Mouse (Mus musculus) CH12.LX (cell line): ENCODE data around the gene Ikzf2. TPM values are rescaled to one million over a fixed set of nuclear protein-coding genes. Genes with fewer than 3 reads are reported as not detected.

ENCODE experiments used
- DNase-seq: peaks from one replicate; pipeline ENCODE4 v3.0.0-alpha.2; 2013; ENCODE audit errors: extremely low read depth
- H3K27ac ChIP-seq: 2 replicates; pipeline ENCODE4 v1.5.1; 2012; ENCODE audit warnings: low read depth, mild to moderate bottlenecking, control low read depth, moderate library complexity; ENCODE audit not compliant: insufficient read depth
- H3K27me3 ChIP-seq: replicated peaks from 2 replicates; pipeline ENCODE3; 2012; ENCODE audit warnings: inconsistent platforms
- H3K36me3 ChIP-seq, 2 experiments: replicated peaks in 1 of 2; 2 replicates each; pipeline versions ENCODE3 to v1.6.1; 2012; ENCODE audit warnings: inconsistent platforms in 1 of 2, low read length in 1 of 2, mild to moderate bottlenecking in 1 of 2, mixed read lengths in 1 of 2, moderate library complexity in 1 of 2; ENCODE audit not compliant: control insufficient read depth in 1 of 2, insufficient read depth in 1 of 2
- H3K4me1 ChIP-seq, 2 experiments: 2 replicates each; pipeline ENCODE4 v1.6.1; 2012; ENCODE audit warnings: inconsistent platforms in 1 of 2, moderate library complexity in 1 of 2; ENCODE audit not compliant: insufficient read depth in 2 of 2, control insufficient read depth in 1 of 2
- H3K4me2 ChIP-seq: 2 replicates; pipeline ENCODE4 v1.6.1; 2012; ENCODE audit warnings: low read depth, mild to moderate bottlenecking, control low read depth; ENCODE audit not compliant: poor library complexity, insufficient read depth, severe bottlenecking
- H3K4me3 ChIP-seq, 3 experiments: fragments of 150-350 bp in 1 of 3; sonication (generic) in 1 of 3; replicated peaks in 1 of 3; 2 replicates each; pipeline versions ENCODE3 to v1.5.1; 2011 to 2012; ENCODE audit warnings: low read depth in 2 of 3, low read length in 2 of 3, mild to moderate bottlenecking in 2 of 3, moderate library complexity in 2 of 3, control low read depth in 1 of 3, improper control_type of control experiment in 1 of 3, inconsistent platforms in 1 of 3, mixed read lengths in 1 of 3; ENCODE audit not compliant: poor library complexity in 1 of 3
- H3K79me2 ChIP-seq: replicated peaks from 2 replicates; pipeline ENCODE4 v1.6.1; 2012; ENCODE audit warnings: mild to moderate bottlenecking, moderate library complexity; ENCODE audit not compliant: control insufficient read depth, poor library complexity, insufficient read depth, severe bottlenecking; ENCODE audit errors: extremely low read depth
- H3K9ac ChIP-seq: 2 replicates; pipeline ENCODE4 v1.6.1; 2012; ENCODE audit warnings: low read depth, mild to moderate bottlenecking, control low read depth, moderate library complexity; ENCODE audit not compliant: insufficient read depth
- H3K9me3 ChIP-seq: replicated peaks from 2 replicates; pipeline ENCODE3; 2012; ENCODE audit warnings: low read length, inconsistent platforms, mixed read lengths
- BHLHE40 ChIP-seq: IDR thresholded peaks from 2 replicates; pipeline ENCODE4 v1.6.1; 2011; ENCODE audit warnings: mild to moderate bottlenecking, low read depth, low read length, improper control_type of control experiment
- CTCF ChIP-seq, 2 experiments: IDR thresholded peaks in 1 of 2; conservative IDR thresholded peaks in 1 of 2; 2 replicates each; pipeline ENCODE4 v1.5.1; 2011 to 2012; ENCODE audit warnings: low read depth in 2 of 2, low read length in 2 of 2, improper control_type of control experiment in 1 of 2, inconsistent platforms in 1 of 2, mild to moderate bottlenecking in 1 of 2, moderate library complexity in 1 of 2
- E2F4 ChIP-seq: IDR thresholded peaks from 2 replicates; pipeline ENCODE4 v1.6.1; 2011; ENCODE audit warnings: low read depth, low read length, improper control_type of control experiment; ENCODE audit not compliant: insufficient replicate concordance
- ELF1 ChIP-seq: IDR thresholded peaks from 2 replicates; pipeline ENCODE4 v1.6.1; 2014; ENCODE audit warnings: low read depth, mild to moderate bottlenecking, inconsistent platforms, low read length, improper control_type of control experiment
- ETS1 ChIP-seq: conservative IDR thresholded peaks from 2 replicates; pipeline ENCODE4 v1.6.1; 2012; ENCODE audit warnings: low read depth, mild to moderate bottlenecking, inconsistent platforms, low read length, improper control_type of control experiment, moderate library complexity
- GABPA ChIP-seq: IDR thresholded peaks from 2 replicates; pipeline ENCODE4 v1.6.1; 2012; ENCODE audit warnings: low read depth, low read length, improper control_type of control experiment, inconsistent platforms; ENCODE audit not compliant: insufficient replicate concordance
- JUN ChIP-seq: IDR thresholded peaks from 2 replicates; pipeline ENCODE4 v1.6.1; 2011; ENCODE audit warnings: low read depth, mild to moderate bottlenecking, low read length, improper control_type of control experiment, moderate library complexity; ENCODE audit not compliant: insufficient read depth
- MAFK ChIP-seq: IDR thresholded peaks from 2 replicates; pipeline ENCODE4 v1.6.1; 2011; ENCODE audit warnings: low read length, improper control_type of control experiment; ENCODE audit not compliant: insufficient replicate concordance
- MXI1 ChIP-seq: IDR thresholded peaks from 2 replicates; pipeline ENCODE4 v1.6.1; 2011; ENCODE audit warnings: mild to moderate bottlenecking, low read depth, low read length, improper control_type of control experiment
- MYC ChIP-seq: IDR thresholded peaks from 2 replicates; pipeline ENCODE4 v1.6.1; 2011; ENCODE audit warnings: low read depth, mild to moderate bottlenecking, improper control_type of control experiment, low read length
- RCOR1 ChIP-seq: conservative IDR thresholded peaks from 2 replicates; pipeline ENCODE4 v1.6.1; 2012; ENCODE audit warnings: low read depth, mild to moderate bottlenecking, inconsistent platforms, low read length, improper control_type of control experiment
- TBP ChIP-seq: conservative IDR thresholded peaks from 2 replicates; pipeline ENCODE4 v1.6.1; 2011; ENCODE audit warnings: low read depth, low read length, improper control_type of control experiment
- UBTF ChIP-seq: IDR thresholded peaks from 2 replicates; pipeline ENCODE4 v1.6.1; 2012; ENCODE audit warnings: low read depth, mild to moderate bottlenecking, inconsistent platforms, low read length, improper control_type of control experiment, moderate library complexity
- USF1 ChIP-seq: IDR thresholded peaks from 2 replicates; pipeline ENCODE4 v1.6.1; 2014; ENCODE audit warnings: low read depth, mild to moderate bottlenecking, inconsistent platforms, low read length, improper control_type of control experiment
- ZKSCAN1 ChIP-seq: IDR thresholded peaks from 2 replicates; pipeline ENCODE4 v1.6.1; 2012; ENCODE audit warnings: low read depth, inconsistent platforms, low read length, improper control_type of control experiment, borderline replicate concordance
- dilution Hi-C: fragments of 300-500 bp; cut with MboI; formaldehyde crosslinking; loops from 2 replicates; pipeline ENCODE4 v1.14.3; 2020; ENCODE audit warnings: low sequenced_read_pairs; ENCODE audit not compliant: extremely low pct_unique_long_range_greater_than_20kb, extremely low pct_ligation_motif_present
- in situ Hi-C: fragments of 300-500 bp; cut with MboI; formaldehyde crosslinking; loops from 3 replicates; pipeline ENCODE4 v1.14.3; 2019; ENCODE audit warnings: low sequenced_read_pairs, low pct_ligation_motif_present, low pct_unique_long_range_greater_than_20kb, mixed read lengths
- polyA plus RNA-seq: library from polyadenylated mRNA; unstranded; fragments of >175 nt; gene quantifications from 2 replicates; pipeline ENCODE4 v1.2.1, GENCODE M21; 2012; ENCODE audit warnings: low read depth; ENCODE audit not compliant: insufficient read length
- total RNA-seq, 2 experiments: library from RNA; depleted of rRNA; stranded (reverse); fragments of 300-350 nt in 1 of 2; fragments of >200 nt in 1 of 2; gene quantifications; 2 replicates each; pipeline ENCODE4 v1.2.3; 2012 to 2014

Gene Ikzf2
- total and polyA plus RNA-seq, 3 experiments = not detected

DNA sequence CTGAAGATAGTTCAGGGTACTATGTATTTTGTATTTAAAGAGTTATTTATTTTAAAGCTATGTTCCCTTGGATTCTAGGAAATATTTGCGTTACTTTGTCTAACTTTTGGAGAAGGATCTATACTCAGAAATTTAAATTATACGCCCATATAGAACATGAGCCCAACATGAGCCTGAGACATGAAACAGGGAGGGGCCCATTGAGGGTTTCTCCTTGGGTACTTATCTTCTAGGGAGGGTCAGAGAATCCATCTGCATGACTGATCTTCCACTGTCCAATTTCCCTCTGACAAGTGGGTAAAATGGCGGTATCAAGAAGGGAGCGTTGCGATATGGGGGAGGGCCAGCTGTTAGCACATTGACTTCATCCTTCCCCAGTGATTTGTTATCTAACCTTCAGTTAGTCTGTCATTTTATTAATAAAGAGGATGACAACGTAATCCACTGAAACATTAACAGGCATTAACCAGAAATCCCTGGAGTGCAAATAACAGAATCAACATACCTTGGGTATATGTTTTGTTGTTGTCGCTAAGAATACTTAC is 180.4 kb downstream of the Ikzf2 start:
- dilution Hi-C loops (no loop called here), in situ Hi-C loops (no loop called here)
- DNase-seq = no peak
- no peaks in the 10 kb centered on the region for H3K27me3 ChIP-seq
- H3K79me2 ChIP-seq = no peaks in the 10 kb centered on the region
- no peaks in the 10 kb centered on the region for H3K4me1 ChIP-seq
- H3K4me3 ChIP-seq = no peak overlapping the region
- H3K9ac ChIP-seq = no peak overlapping the region
- no peaks in the 10 kb centered on the region for H3K36me3 ChIP-seq
- TF ChIP-seq ZKSCAN1 (no peak), USF1 (no peak), MAFK (no peak), RCOR1 (no peak), TBP (no peak), BHLHE40 (no peak), E2F4 (no peak), MXI1 (no peak), ELF1 (no peak), MYC (no peak), GABPA (no peak), UBTF (no peak)
- no peak overlapping the region for H3K4me2 ChIP-seq
- H3K27ac ChIP-seq = no peak overlapping the region
- no peaks in the 10 kb centered on the region for H3K9me3 ChIP-seq

DNA sequence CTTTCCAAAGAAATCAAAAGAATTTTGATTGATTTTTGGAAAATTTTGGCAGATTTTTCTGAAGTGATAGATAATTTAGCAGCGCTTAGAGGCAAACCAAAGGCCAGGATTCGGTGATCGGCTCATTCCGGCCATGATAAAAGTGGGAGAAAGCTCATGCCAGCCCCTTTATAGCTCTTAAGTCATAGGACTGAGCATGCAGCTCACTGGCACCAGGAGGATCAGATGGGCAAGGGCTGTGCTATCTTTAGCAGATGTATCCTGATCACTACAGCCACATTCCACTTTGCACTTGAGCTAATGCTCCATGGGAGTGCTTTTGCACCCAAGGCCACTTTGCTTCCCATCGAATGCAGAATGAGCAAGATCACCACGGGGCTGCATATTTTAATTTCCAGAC is 181.0 kb downstream of the Ikzf2 start:
- H3K27ac ChIP-seq = no peak overlapping the region
- DNase-seq = no peak
- in situ Hi-C loops = no loop called here
- no peak overlapping the region for H3K4me2 ChIP-seq
- H3K9ac ChIP-seq = no peak overlapping the region
- no peaks in the 10 kb centered on the region for H3K36me3 ChIP-seq
- no peaks in the 10 kb centered on the region for H3K9me3 ChIP-seq
- H3K27me3 ChIP-seq = no peaks in the 10 kb centered on the region
- dilution Hi-C loops = no loop called here
- TF ChIP-seq CTCF (conservative IDR thresholded peaks at IDR 0.05 in 1 of 2, IDR thresholded peaks at IDR 0.05 in 1 of 2; ENCODE audit: low read depth in 2 of 2, low read length in 2 of 2) (no peak), JUN (no peak), UBTF (no peak), MAFK (no peak), E2F4 (no peak), ZKSCAN1 (no peak), ETS1 (no peak)
- H3K4me1 ChIP-seq = no peaks in the 10 kb centered on the region
- no peak overlapping the region for H3K4me3 ChIP-seq
- no peaks in the 10 kb centered on the region for H3K79me2 ChIP-seq
